Mouse (Mus musculus) testis, postnatal 10 days (tissue): ENCODE measurements at regions not wholly inside any gene's neighbourhood (a gene's known extent, or its start where the extent isn't known, plus 50 kb on each side); places are given as distances from the start of the nearest gene placed in this dataset.

ENCODE experiments used
- DNase-seq: peaks from one replicate; pipeline ENCODE4 v3.0.0; 2021; ENCODE audit warnings: low spot score

DNA sequence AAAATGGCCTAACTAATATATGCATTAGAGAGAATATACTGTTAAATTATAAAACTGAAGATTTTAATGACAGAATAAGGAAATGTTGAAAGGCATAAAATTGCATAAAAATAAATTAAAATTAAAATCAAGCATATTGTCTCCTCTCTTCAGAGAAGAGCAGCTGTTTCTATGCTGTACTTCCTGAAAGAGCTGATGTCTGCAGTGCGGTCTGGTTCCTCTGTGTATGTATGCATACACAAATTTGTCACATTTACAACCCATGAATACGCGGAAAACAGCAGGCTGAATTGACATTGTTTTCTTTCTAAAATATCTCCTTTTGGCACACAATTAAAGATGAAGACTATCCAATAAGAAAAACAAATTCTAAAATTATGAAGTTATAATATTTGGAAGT lies 278.5 kb downstream of the Olfr1505 start:
- no peak for DNase-seq

DNA sequence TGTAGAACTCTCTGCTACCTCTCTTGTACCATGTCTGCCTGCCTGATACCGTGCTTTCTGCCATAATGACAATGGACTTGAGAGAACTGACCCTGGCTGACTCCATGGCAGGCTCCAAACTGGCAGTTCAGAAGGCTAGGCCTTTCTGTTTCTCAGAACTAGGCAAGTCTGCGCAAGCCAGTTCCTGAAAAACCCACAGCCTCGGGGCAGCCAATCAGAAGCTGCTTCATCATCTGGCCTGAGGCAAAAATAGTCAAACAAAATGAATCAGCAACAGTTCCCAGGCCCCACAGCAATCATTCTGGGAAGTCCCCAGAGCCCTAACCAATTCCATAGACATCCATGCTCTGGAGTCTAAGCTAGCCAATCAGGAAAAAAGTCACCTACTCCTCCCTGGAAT lies 284.5 kb downstream of the Olfr1505 start:
- DNase-seq: no peak

DNA sequence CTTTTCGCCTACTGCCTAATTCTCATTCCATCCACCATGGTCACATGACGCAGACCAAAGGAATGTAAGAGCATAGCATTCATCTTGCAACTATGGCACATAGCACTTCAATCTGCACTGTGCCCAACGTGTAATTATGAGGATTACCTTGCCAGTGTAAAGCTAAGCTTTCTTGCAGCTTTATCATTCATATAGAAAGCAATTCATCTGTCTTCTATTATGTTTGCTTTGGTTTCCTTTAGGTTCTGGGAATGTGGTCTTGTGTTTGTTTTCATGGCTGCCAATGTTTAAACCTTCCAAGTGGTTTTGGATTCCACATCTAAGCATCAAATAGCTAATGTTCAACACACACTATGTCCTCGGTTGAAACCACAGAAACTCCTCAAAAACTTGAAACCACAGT lies 307.2 kb downstream of the Olfr1505 start:
- DNase-seq: no peak

DNA sequence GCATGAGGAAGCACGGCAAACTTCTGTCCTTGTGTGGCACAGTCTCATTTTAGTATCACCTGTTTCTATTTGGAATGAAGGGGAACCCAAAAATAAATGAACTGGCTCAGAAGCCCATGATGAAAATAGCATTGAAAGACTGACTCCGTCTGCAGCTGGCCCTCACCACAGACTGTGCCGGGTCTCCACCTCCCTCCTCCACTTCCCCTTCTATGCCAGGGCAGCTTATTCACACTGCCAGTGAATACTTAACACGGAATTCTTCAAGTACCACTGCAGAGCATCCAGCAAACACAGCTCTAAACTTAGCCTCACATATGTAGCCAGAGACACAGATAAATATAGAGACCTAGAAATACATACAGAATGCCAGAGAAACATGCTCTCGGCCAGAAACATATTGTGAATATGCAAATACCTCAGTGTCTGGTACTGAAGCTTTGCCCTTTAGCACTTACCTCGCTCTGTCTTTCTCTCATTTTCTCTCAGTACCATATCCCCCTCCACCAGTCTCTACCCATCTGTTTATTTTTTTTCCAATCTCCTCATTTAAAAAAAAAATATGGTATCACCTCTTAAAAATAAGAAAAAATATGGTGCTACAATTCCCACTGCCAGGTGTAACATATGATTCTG lies 311.8 kb downstream of the Olfr1505 start:
- no peak for DNase-seq

DNA sequence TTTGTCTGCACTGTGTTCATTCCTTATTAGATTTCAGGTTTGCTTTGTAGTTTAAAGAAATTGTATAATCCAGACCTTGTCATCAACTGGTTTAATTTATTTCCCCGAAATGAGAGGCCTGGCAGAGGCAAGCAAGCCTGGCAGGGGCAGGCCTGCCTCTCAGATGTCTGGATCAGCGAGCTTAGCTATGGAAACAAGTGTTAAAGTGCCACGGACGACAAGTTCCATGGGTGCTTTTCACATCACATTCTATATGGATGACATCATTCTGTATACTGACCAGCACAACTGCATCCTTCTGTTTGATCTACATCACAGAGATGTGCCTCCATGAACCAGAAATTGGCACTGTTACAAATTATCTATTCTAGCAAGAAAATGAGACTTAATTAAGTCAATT lies 312.5 kb downstream of the Olfr1505 start:
- DNase-seq: no peak

DNA sequence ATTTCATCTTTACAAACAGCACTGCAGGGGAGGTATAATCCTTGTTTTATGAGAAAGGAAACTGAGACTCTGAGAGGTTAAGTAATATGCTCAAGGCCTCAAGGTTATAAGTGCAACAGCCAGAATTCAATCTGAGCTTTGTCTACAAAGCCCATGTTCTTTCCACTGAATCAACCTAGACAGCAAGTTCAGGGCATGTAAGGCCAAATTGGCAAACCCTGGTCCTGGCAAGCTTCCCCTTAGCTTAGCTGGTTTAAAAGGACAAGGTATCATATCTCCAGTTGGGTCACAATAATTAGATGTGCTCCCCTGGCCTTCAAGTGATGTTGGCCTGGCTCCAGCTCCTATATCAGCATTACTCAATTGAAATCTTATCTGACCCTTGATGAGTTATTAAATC lies 313.2 kb downstream of the Olfr1505 start:
- DNase-seq: no peak

DNA sequence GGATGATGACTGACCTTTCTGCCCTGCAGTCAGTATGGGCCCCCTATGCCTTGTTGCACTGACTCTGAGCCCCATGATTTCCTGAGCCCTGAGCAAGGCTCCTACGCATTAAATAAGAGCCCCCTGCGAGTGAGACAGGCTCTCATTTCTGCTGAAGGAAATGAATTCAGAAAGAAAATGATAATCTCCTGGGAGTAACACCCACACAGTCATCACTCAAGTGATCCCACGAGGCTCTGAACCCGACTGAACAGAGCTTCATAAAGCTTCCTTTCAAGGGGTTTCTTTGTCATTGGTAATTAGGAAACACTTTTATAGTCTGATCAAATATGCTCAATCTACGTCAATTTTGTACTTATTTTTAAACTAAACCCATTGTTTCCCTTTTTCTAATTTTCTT lies 330.2 kb downstream of the Olfr1505 start:
- DNase-seq: no peak

DNA sequence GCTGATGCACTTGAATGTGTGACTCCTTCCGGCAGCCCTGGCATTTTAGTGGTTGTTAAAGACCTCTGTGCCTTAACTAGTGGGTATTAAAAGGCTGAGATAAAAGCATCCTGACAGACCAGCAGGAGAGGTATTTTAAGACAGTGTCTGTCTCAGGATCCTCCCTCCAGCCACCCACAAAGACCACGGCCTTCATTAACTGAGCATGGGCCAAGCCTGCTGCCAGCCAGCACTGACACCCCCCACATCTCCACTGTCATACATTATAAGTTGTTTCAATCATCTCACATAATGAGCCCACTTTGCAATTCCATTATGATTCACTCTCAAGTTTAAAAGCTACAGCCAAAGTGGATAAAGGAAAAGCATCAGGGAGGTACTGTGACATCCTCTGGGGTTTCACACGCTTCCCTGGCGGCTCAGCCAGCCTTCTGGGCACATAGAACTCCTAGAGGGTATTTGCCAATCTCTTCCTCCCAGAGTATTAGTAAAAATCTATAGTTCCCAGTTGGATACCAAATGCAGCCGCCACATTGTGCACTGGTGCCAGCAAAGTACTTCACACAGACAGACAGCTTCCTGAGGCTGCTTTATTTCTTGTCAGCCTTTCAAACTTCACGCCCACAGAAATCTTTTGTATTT lies 333.8 kb downstream of the Olfr1505 start:
- no peak for DNase-seq

DNA sequence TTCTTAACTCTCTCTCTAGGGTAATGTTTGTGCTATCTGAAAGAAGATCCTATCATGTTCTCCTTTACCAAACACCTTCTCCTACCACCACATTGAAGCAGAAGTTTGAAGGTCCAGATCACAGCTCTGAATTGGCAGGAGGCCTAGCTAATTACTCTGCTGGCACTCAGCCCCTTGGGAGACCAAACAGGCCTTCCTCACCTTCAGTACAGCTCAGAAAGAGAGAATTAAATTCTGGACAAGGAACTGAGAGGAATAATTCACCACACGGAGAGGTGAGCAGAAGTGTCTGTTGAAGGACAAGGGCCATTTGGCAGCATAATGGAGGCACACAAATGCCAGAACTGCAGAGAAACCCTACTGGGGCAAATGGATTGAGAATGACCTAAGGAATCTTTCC lies 334.6 kb downstream of the Olfr1505 start:
- DNase-seq: no peak

DNA sequence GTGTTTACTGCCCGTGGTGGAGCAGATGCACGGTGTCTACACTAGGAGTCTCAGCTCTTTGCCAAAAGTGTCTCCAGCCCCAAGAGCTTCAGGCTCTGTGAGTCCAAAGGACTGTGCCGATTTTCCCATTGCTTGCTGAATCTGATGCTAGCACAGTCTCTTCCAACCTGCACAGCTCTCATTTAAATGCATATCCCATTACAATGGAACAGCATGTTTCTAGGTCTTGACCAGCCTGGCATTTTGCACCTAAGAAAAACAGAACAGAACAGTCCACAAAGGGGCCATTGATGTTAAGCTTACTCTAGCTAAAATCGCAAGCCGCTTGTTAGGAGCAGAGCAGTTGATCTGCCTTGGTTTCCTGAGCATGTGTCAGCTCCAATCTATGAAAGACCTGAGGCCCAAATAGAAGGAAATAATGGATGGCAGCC lies 339.2 kb downstream of the Tle4 start:
- no peak for DNase-seq

DNA sequence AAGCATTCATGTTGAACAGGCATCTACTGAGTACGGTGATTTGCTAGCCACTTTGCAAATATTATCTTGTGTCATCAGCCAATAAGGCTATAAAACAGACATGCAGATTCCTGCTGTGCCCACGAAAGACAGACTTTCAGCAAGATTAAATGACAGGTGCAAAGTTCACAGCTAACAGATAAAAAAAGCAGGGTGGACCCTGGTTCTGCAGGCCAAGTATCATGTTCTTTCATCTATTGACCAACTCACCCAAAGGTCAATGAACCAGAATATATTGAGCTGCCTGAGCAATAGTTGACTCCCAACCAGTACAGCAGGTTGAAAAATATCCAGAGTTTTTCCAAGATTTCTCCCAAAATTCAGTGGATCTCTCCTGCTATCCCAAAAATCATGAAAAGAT lies 338.6 kb downstream of the Tle4 start:
- DNase-seq: no peak

DNA sequence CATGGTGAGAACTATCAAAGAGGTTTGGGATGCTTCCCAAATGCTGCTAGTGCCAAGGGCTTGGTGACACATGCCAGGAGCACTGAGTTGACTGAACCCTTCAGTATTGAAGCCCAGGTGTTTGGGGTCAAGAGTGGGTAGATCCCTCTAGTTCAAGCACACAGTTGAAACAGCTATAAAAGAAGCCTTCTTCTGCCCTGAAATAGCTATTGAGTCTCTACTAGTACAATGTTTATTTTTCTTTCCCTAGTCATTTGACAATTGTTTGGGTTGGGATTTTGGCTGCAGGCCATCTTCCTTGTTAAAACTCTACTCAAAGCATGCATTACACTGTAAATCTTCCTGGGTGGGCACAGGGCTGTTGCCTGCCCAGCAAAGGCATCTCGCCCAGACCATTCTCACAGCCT lies 308.5 kb downstream of the Tle4 start:
- DNase-seq: no peak

DNA sequence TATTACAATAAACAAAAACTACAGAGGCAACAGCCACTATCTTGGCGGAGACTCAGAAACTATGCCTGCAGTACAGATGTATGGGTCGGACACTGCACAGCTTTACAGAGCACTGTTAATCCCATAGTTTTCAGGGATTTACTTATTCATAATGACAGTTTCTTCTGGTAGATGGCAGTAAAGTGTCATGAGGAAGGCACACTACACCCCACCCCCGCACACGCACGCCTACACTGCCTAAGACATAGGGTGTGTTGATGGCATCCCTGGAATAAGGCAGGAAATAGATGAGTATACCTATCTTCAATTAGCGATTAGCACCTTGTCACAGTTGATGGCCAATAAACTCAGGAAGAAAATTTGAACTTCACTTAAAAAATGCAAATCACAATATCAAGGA lies 306.9 kb downstream of the Tle4 start:
- no peak for DNase-seq

DNA sequence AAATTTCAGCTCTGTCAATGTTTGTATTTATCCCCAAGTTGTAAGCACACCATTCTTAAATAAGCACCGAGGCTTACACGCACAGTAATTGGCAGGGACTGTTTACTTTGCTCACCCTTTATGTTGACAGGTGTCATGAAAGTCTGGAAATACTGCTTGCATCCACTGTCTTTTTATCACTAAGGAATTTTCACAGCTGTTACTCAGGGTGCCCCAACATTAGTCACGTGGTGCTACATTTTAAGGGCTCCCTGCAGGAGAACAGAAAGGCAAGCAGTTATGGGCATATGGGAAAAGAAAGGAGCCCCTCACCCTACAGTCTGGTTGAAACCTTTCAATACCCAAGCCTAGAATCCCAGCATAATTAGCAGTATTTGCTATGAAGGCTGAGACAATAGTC lies 304.7 kb downstream of the Tle4 start:
- no peak for DNase-seq

DNA sequence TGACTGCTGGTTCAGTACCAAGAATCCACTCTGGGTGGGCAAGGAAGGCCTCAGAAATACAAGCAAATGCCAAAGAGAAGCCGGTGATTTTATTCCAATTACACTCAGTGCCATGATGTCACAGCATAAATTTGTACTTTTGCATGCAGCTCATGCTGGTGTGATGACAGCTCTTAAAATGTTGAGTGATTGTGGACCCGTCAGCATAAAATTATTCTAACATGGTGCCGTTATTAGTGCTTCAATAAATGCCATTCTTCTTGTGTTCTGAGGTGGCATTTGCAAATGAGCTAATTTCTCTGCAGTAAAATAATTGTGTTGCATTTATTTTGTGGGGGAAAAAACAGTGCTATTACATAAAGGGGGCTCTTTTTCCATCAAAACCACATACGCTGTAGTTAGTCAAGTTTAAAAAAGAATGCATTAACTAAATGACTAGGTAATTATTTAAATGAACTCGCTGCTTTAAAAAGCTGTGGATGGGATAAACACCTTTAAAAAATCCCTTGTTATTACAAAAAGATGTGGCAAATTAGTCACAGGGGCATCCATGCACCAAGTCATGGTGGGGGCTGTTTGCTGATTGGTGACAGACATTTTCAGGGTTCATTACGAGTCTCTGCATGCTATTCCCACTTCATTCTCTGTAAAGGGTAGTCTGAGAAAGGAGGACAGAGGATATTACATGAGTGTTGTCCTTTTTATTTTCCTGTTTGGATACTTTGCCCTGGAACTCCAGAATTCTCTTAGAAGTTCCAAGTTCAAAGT lies 296.5 kb downstream of the Tle4 start:
- no peak for DNase-seq

DNA sequence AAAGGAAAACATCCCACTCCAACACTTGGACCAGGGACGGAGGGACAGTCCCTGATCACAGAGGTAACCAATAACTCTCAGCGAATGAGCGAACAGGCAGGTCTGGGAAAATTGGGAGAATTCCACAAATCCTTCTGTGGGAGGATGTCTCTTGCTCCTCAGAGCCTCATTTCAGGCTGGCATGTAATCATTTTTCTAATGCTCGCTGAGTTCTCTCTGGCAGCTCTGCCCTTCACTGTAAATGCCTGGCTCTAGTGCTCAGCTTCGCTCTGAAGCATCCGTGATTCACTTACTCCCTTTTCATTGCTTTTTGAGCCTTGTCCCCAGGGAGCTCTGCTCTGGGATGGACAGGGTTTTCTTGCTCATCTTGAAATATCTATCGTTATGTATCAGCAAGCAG lies 283.6 kb downstream of the Tle4 start:
- no peak for DNase-seq

DNA sequence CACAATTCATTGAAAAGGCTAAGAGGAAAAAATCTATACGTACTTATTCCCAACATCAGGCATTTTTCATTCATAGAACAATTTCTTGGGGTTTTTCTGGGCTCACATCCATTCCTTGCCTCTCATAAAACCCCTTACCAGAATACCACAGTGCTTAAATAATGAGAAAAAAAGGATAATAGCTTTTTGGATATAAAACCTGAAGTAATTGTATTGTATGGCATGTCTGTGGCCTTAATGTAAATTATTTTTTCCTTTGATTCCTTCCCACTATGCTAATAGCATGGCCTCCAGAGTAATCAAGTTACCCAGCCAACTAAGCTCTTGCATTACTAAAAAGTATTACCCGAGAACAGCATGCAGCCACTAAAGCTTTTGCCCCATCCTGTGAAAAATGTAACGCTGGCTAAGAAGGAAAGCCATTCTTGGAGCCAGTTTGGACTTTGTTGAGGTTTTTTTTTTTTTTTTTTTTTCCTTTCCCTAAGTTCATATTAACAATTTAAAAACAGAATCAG lies 278.1 kb downstream of the Tle4 start:
- DNase-seq: no peak

DNA sequence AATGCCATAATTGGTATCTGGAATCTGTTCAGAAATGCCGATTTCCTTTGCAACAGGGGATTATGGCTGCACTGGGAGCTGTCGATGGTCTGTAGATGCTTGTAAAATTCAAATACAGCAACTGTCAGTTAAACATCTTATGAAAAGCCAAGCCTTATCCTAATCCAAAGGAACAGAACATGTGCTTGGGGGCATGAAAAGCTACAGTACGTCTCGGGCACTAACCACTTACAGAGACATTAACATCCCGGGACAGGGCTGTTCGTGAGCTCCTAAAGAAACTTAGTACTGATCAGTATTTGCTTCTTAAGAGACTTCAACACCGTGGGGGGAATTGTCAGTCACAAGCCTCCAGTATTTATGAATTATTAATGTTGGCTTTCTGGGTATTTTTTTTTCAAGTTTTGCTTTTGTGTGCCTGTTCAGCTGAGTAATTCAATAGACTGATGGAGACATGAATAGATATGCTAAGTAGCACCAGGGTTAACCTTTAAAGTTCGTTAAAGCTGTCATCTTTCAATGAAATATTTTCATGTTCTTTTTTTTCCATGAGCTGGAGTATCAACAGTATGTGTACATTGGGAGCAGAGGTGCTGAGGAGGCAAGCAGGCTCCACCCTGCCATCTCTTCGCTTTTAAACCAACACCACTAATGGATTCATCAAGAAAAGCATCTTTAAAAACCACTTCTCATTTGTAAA lies 272.3 kb downstream of the Tle4 start:
- DNase-seq: no peak

DNA sequence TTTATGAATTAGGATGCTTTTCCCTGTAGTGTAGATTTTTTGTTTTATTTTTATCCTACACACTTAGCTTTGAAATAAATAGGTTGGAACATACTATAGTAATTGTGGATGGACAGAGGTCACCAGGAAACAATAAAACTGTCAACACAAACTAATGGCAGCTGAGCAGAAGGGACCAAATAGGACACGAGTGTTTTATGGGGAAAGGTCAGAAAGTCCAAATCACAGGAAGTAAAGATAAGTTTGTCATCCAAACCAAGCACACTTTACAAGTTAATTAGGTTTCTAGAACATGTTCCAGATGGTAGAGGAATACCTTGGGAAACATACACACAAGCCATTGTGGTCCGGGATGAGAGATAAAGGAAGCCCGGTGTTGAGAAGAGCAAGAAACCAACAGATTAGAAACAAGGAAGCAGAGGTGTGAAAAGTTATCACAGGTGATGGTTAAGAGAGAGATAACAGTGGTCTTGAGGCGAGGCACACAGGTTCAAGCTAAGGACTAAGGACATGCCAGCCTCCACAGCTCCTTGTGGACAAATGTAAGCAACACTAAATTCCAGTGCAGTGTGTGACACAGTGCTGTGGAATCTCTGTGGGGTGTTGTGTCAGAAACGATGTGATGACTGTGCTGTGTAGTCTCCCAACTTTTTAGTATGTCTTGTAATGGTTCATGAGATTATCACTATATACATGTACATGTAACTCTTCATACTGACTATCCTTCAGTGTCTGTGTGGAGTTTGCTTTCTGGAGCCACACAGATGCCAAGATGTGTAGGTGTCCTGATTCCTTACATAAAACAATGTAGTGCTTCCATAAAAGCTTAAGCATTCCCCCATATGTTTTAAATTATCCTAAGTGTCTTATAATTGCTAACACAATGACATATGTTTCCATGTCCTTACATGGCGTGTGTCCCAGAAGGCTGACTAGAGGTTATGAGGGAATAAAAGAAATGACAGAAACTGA lies 264.5 kb downstream of the Tle4 start:
- DNase-seq: no peak

DNA sequence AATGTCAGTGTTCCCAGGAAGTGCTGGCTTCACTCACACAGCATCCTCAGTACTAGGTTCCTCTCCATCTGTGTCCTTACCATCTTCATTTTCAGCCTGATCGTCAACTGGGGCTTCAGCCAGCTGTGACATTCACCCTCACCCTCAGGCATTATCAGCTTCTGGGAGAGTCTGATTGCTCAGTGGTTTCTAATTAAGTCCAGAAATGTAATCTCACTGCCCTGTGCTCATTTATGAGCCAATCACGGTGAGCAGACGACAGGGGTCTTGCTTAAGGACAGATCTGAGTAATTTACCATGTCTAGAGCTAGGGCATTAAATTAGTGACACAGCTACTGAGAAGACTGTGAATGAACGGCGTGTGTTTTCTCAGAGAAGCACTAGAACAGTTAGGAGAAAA lies 260.8 kb downstream of the Tle4 start:
- no peak for DNase-seq

DNA sequence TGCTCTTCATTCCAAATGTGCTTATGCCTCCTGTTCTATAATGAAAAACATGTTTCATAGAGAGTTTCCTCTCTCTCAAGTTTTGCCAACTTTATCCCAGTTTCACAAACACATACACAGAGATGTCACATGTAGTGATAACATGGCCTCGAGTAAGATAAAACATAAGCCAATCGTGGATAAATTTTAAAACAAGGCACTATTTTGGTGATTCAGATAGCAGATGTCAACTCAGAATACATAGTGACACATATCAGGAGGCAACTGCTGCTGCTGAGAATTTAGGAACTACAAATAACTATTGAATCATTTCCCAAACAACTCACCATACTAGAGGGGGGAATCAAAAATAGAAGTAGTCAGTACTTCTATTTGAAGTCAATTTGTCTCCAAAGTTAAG lies 257.1 kb downstream of the Tle4 start:
- DNase-seq: no peak
